Mouse (Mus musculus) olfactory bulb, adult 2 months (tissue): Measurements from ENCODE around the gene Vmn1r72. TPM values are rescaled to one million over a fixed set of nuclear protein-coding genes. Genes with fewer than 3 reads are reported as not detected.
"Not testable (repeated sequence)": the region's sequence is repeated elsewhere in the genome, so short reads cannot be mapped to it uniquely, and the experiment has no call there.

ENCODE experiments used
- H3K27ac ChIP-seq: fragments of 200-500 bp; 2 replicates; pipeline ENCODE4 v1.5.1; 2012; ENCODE audit warnings: low read depth, low read length; ENCODE audit not compliant: insufficient read depth
- H3K4me1 ChIP-seq: fragments of 200-500 bp; 2 replicates; pipeline ENCODE4 v1.6.1; 2012; ENCODE audit warnings: low read length; ENCODE audit not compliant: control insufficient read depth, insufficient read depth
- H3K4me3 ChIP-seq: fragments of 200-500 bp; 2 replicates; pipeline ENCODE4 v1.5.1; 2012; ENCODE audit warnings: mild to moderate bottlenecking, low read depth, low read length, moderate library complexity; ENCODE audit not compliant: insufficient read depth
- WGBS: fragments of 180-500 bp; shearing (Covaris S2); methylation state at CpG from one replicate; pipeline ENCODE4 v1.1.7; 2018; 5-methylcytosine and 5-hydroxymethylcytosine counted together
- polyA plus RNA-seq: library from polyadenylated mRNA; stranded (reverse); fragments of >200 nt; gene quantifications from 2 replicates; pipeline ENCODE4 v1.2.4, GENCODE M21; 2012; ENCODE audit warnings: low replicate concordance; ENCODE audit not compliant: missing spikeins, insufficient read depth, insufficient read length

The Vmn1r72 gene
- polyA plus RNA-seq: not detected in 2 replicates

DNA sequence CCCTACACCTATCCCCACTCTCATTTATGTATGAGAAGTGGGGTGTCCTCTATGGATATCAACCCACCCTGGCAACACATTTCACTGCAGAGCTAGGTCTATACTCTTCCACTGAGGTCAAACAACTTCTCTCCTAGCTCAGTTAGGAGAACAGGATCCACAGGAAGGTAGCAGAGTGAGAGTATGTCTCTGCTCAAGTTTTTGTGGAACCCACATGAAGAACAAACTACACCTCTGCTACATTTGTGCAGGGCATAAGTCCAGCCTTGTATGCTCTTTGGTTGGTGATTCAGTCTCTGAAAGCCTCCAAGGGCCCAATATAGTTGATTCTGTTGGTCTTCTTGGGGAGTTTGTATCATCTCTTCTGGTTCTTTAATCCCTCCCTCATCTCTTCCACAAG lies at the start of gene Vmn1r72:
Gene Vmn1r72 (minus strand): TSS at position 101 of the 400 bp plus-strand sequence.
- not testable (repeated sequence) for H3K27ac ChIP-seq, H3K4me3 ChIP-seq, H3K4me1 ChIP-seq

DNA sequence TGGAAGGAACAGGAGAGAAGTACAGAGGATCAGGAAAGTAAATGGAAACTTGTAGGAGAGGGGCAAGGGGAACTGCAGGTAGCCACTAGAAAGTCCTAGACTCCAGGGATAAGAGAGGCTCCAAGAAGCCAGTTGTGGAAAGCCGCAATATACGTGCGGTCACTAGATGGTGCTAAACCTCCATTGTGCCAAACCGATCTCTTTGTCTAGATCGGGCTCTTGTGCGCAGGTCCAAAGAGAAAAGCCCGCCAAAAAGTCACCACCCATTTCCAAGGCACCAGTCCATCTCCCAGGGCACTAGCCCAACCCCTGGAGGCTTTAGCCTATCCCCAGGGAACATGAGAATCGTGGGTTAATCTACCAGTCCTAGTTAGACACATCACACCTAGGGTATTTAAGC lies 62.9 kb downstream of the Vmn1r72 start:
- not testable (repeated sequence) for H3K27ac ChIP-seq, H3K4me1 ChIP-seq, H3K4me3 ChIP-seq
- 9% methylated on average over 8 of the region's 8 CpGs for WGBS

Other genes starting within 250 kb of the Vmn1r72 start
- not detected in 2 replicates for gene Zscan4-ps2, start 165.8 kb downstream of the Vmn1r72 start, polyA plus RNA-seq
- gene Zscan4-ps3, start 70.8 kb downstream of the Vmn1r72 start, polyA plus RNA-seq: not detected in 2 replicates
- gene Vmn1r73, start 50.1 kb upstream of the Vmn1r72 start, polyA plus RNA-seq: not detected in 2 replicates
- not detected in 2 replicates for gene Vmn1r74, start 153.8 kb upstream of the Vmn1r72 start, polyA plus RNA-seq
- not detected in 2 replicates for gene Vmn1r75, start 194.5 kb upstream of the Vmn1r72 start, polyA plus RNA-seq